Mouse (Mus musculus) kidney, postnatal 0 days (tissue): ENCODE results near the gene Tmeff1. TPM values are rescaled to one million over a fixed set of nuclear protein-coding genes. Genes with fewer than 3 reads are reported as not detected.

Experiments used
- ATAC-seq: fragments of 200-750 bp; cut with Nextera tagmentation; replicated peaks from 2 replicates; pipeline ENCODE4 v1.8.0; 2017; ENCODE audit warnings: low read depth, moderate number of reproducible peaks, moderate TSS enrichment, moderate library complexity; ENCODE audit not compliant: low FRiP score
- DNase-seq: peaks from one replicate; pipeline ENCODE4 v3.0.0-alpha.2; 2016; ENCODE audit warnings: low spot score
- H3K27ac ChIP-seq: fragments of 300-500 bp; sonication (generic); 2 replicates; pipeline ENCODE4 v1.5.1; 2014; ENCODE audit warnings: mild to moderate bottlenecking
- H3K27me3 ChIP-seq: fragments of 300-500 bp; sonication (generic); 2 replicates; pipeline ENCODE4 v1.6.1; 2014; ENCODE audit warnings: low read length, mixed read lengths; ENCODE audit not compliant: insufficient read depth
- H3K36me3 ChIP-seq: fragments of 300-500 bp; sonication (generic); 2 replicates; pipeline ENCODE4 v1.6.1; 2014; ENCODE audit warnings: low read length, mixed read lengths; ENCODE audit not compliant: insufficient read depth
- H3K4me1 ChIP-seq: fragments of 300-500 bp; sonication (generic); replicated peaks from 2 replicates; pipeline ENCODE4 v1.6.1; 2014; ENCODE audit warnings: antibody characterized with exemption, low read length, mixed read lengths; ENCODE audit not compliant: insufficient read depth
- H3K4me2 ChIP-seq: fragments of 300-500 bp; sonication (generic); 2 replicates; pipeline ENCODE4 v1.6.1; 2014; ENCODE audit warnings: mild to moderate bottlenecking, low read length, moderate library complexity, mixed read lengths
- H3K4me3 ChIP-seq: fragments of 300-500 bp; sonication (generic); replicated peaks from 2 replicates; pipeline ENCODE4 v1.5.1; 2014; ENCODE audit warnings: low read depth, low read length
- H3K9ac ChIP-seq: fragments of 300-500 bp; sonication (generic); 2 replicates; pipeline ENCODE4 v1.6.1; 2014; ENCODE audit warnings: low read depth, low read length
- H3K9me3 ChIP-seq: fragments of 300-500 bp; sonication (generic); replicated peaks from 2 replicates; pipeline ENCODE4 v1.6.1; 2016; ENCODE audit warnings: low read length, inconsistent platforms, mixed read lengths
- CTCF ChIP-seq: IDR thresholded peaks from 2 replicates; pipeline ENCODE4 v1.5.1; 2016; ENCODE audit warnings: antibody characterized with exemption, low read depth, mild to moderate bottlenecking, moderate library complexity
- WGBS: fragments of 180-500 bp; shearing (Covaris S2); extraction: QIAGEN DNeasy Blood & Tissue Kit; methylation state at CpG from one replicate; pipeline ENCODE4 v1.1.7; 2014; 5-methylcytosine and 5-hydroxymethylcytosine counted together
- polyA plus RNA-seq: library from polyadenylated mRNA; unstranded; fragments of >200 nt; fragmentation: Nextera tagmentation; extraction: Ambion mirVana; gene quantifications from 2 replicates; pipeline ENCODE4 v1.2.1, GENCODE M21; 2015

The Tmeff1 gene
- polyA plus RNA-seq, result 33.9 and 37.7 TPM in 2 replicates

- peak; percentile 53 for ATAC-seq
- Histone ChIP-seq H3K4me3 (peak within 1 kb of the TSS; percentile 89), H3K27ac (peak within 1 kb of the TSS; percentile 85), H3K9me3 (no peaks in the 10 kb centered on the region), H3K4me2 (peak within 1 kb of the TSS; percentile 83), H3K27me3 (no peaks in the 10 kb centered on the region), H3K9ac (peak within 1 kb of the TSS; percentile 87), H3K36me3 (no peaks in the 10 kb centered on the region), H3K4me1 (no peaks in the 10 kb centered on the region)
- WGBS, result 1% methylated on average over 51 of the region's 64 CpGs
- TF ChIP-seq CTCF, result no peak
- DNase-seq, result peak; percentile 60
Measured at GRCm38 (mm10) chr4:48584421-48585240, at the start of gene Tmeff1. Gene Tmeff1 (plus strand): TSS chr4:48585174.

GRCm38 (mm10) chr4:48536275-48536674 lies 48.7 kb upstream of the Tmeff1 start:
- no peak for DNase-seq
- H3K27me3 ChIP-seq, result no peaks in the 10 kb centered on the region
- no peaks in the 10 kb centered on the region for H3K4me1 ChIP-seq
- H3K36me3 ChIP-seq, result no peaks in the 10 kb centered on the region
- no peak overlapping the region for H3K4me3 ChIP-seq
- no peak overlapping the region for H3K9ac ChIP-seq
- ATAC-seq, result no peak
- H3K27ac ChIP-seq, result no peak overlapping the region
- WGBS, result 83% methylated on average over 5 of the region's 5 CpGs
- no peak overlapping the region for H3K4me2 ChIP-seq
- H3K9me3 ChIP-seq, result no peaks in the 10 kb centered on the region
- TF ChIP-seq CTCF, result no peak

- peaks cover 5% of the 10 kb centered on the region for H3K4me1 ChIP-seq
- TF ChIP-seq CTCF, result no peak
- ATAC-seq, result no peak
Measured at GRCm38 (mm10) chr4:48537024-48537423, 48.0 kb upstream of the Tmeff1 start.

GRCm38 (mm10) chr4:48538581-48538980 lies 46.4 kb upstream of the Tmeff1 start:
- H3K36me3 ChIP-seq, result no peaks in the 10 kb centered on the region
- DNase-seq, result no peak
- H3K4me2 ChIP-seq, result no peak overlapping the region
- H3K4me1 ChIP-seq, result peaks cover 15% of the 10 kb centered on the region
- no peak for TF ChIP-seq CTCF
- H3K9ac ChIP-seq, result no peak overlapping the region
- no peak for ATAC-seq
- 88% methylated on average over 2 of the region's 2 CpGs for WGBS
- no peak overlapping the region for H3K27ac ChIP-seq
- H3K27me3 ChIP-seq, result no peaks in the 10 kb centered on the region
- no peaks in the 10 kb centered on the region for H3K9me3 ChIP-seq
- no peak overlapping the region for H3K4me3 ChIP-seq

More at GRCm38 (mm10) chr4:48537024-48537423, 48.0 kb upstream of the Tmeff1 start:
- 92% methylated on average over 5 of the region's 5 CpGs for WGBS
- no peaks in the 10 kb centered on the region for H3K36me3 ChIP-seq
- H3K27me3 ChIP-seq, result no peaks in the 10 kb centered on the region
- H3K27ac ChIP-seq, result no peak overlapping the region
- no peaks in the 10 kb centered on the region for H3K9me3 ChIP-seq
- no peak overlapping the region for H3K9ac ChIP-seq
- no peak overlapping the region for H3K4me2 ChIP-seq
- DNase-seq, result no peak
- no peak overlapping the region for H3K4me3 ChIP-seq

- H3K9ac ChIP-seq, result peak within 1 kb of the TSS; percentile 98
- no peak for TF ChIP-seq CTCF
- no peaks in the 10 kb centered on the region for H3K36me3 ChIP-seq
- peak within 1 kb of the TSS; percentile 79 for H3K4me3 ChIP-seq
- H3K9me3 ChIP-seq, result no peaks in the 10 kb centered on the region
- H3K4me2 ChIP-seq, result peak within 1 kb of the TSS; percentile 67
- DNase-seq (peak; percentile 75), ATAC-seq (peak; percentile 72)
- peak within 1 kb of the TSS; percentile 92 for H3K27ac ChIP-seq
- H3K4me1 ChIP-seq, result peaks cover 15% of the 10 kb centered on the region
- WGBS, result under 1% methylated on average over 62 of the region's 86 CpGs
- H3K27me3 ChIP-seq, result no peaks in the 10 kb centered on the region
Measured at GRCm38 (mm10) chr4:48539841-48540575, 45.0 kb upstream of the Tmeff1 start, which contains the start of gene Msantd3. Gene Msantd3 (plus strand): TSS chr4:48539935.

GRCm38 (mm10) chr4:48540576-48541111 lies 44.3 kb upstream of the Tmeff1 start:
- WGBS, result under 1% methylated on average over 41 of the region's 50 CpGs
- peak overlapping the region; percentile 67 for H3K4me2 ChIP-seq
- no peaks in the 10 kb centered on the region for H3K36me3 ChIP-seq
- ATAC-seq, result peak; percentile 56
- H3K27me3 ChIP-seq, result no peaks in the 10 kb centered on the region
- TF ChIP-seq CTCF, result no peak
- peak overlapping the region; percentile 79 for H3K4me3 ChIP-seq
- H3K9ac ChIP-seq, result peak overlapping the region; percentile 98
- H3K9me3 ChIP-seq, result no peaks in the 10 kb centered on the region
- H3K27ac ChIP-seq, result peak overlapping the region; percentile 92
- H3K4me1 ChIP-seq, result peaks cover 15% of the 10 kb centered on the region
- DNase-seq, result peak; percentile 60
